Mouse (Mus musculus) heart, postnatal 0 days (tissue): ENCODE measurements around the gene AC124108.1. TPM values are rescaled to one million over a fixed set of nuclear protein-coding genes. Genes with fewer than 3 reads are reported as not detected.
"Not testable (repeated sequence)": the region's sequence is repeated elsewhere in the genome, so short reads cannot be mapped to it uniquely, and the experiment has no call there.

Experiments used
- ATAC-seq: fragments of 200-750 bp; cut with Nextera tagmentation; 2 replicates; pipeline ENCODE4 v1.8.0; 2017; ENCODE audit warnings: low read depth, moderate number of reproducible peaks, moderate library complexity; ENCODE audit not compliant: insufficient read depth
- DNase-seq: peaks from one replicate; pipeline ENCODE4 v3.0.0-alpha.2; 2016; ENCODE audit warnings: low spot score
- H3K27ac ChIP-seq: fragments of 300-500 bp; sonication (generic); 2 replicates; pipeline ENCODE4 v1.5.1; 2014; ENCODE audit warnings: low read depth, mild to moderate bottlenecking
- H3K27me3 ChIP-seq: fragments of 300-500 bp; sonication (generic); 2 replicates; pipeline ENCODE4 v1.6.1; 2014; ENCODE audit warnings: low read length, mixed read lengths; ENCODE audit not compliant: control insufficient read depth, insufficient read depth
- H3K36me3 ChIP-seq: fragments of 300-500 bp; sonication (generic); replicated peaks from 2 replicates; pipeline ENCODE4 v1.6.1; 2014; ENCODE audit warnings: low read length, mixed read lengths; ENCODE audit not compliant: control insufficient read depth, insufficient read depth
- H3K4me1 ChIP-seq: fragments of 300-500 bp; sonication (generic); 2 replicates; pipeline ENCODE4 v1.6.1; 2014; ENCODE audit warnings: antibody characterized with exemption; ENCODE audit not compliant: control insufficient read depth, insufficient read depth
- H3K4me2 ChIP-seq: fragments of 300-500 bp; sonication (generic); 2 replicates; pipeline ENCODE4 v1.6.1; 2014; ENCODE audit warnings: low read depth, mild to moderate bottlenecking, low read length, moderate library complexity
- H3K4me3 ChIP-seq: fragments of 300-500 bp; sonication (generic); 2 replicates; pipeline ENCODE4 v1.5.1; 2014; ENCODE audit warnings: low read depth, low read length
- H3K9ac ChIP-seq: fragments of 300-500 bp; sonication (generic); replicated peaks from 2 replicates; pipeline ENCODE4 v1.6.1; 2014; ENCODE audit warnings: low read depth, low read length, mixed read lengths
- H3K9me3 ChIP-seq: fragments of 300-500 bp; sonication (generic); replicated peaks from 2 replicates; pipeline ENCODE4 v1.6.1; 2016; ENCODE audit warnings: low read length; ENCODE audit not compliant: control insufficient read depth
- CTCF ChIP-seq: IDR thresholded peaks from 2 replicates; pipeline ENCODE4 v1.5.1; 2016; ENCODE audit warnings: antibody characterized with exemption, control low read depth, low read depth
- EP300 ChIP-seq: IDR thresholded peaks from 2 replicates; pipeline ENCODE4 v1.6.1; 2016; ENCODE audit warnings: antibody characterized with exemption, low read depth
- WGBS: fragments of 180-500 bp; shearing (Covaris S2); extraction: QIAGEN DNeasy Blood & Tissue Kit; methylation state at CpG from one replicate; pipeline ENCODE4 v1.1.7; 2014; 5-methylcytosine and 5-hydroxymethylcytosine counted together
- polyA plus RNA-seq: library from polyadenylated mRNA; unstranded; fragments of >200 nt; fragmentation: Nextera tagmentation; extraction: Ambion mirVana; gene quantifications from 2 replicates; pipeline ENCODE4 v1.2.1, GENCODE M21; 2015
- total RNA-seq: library from RNA; depleted of rRNA; stranded (reverse); fragments of >200 nt; gene quantifications from 2 replicates; pipeline ENCODE4 v1.2.3, GENCODE M21; 2014; ENCODE audit warnings: low replicate concordance

AC124108.1 gene
- total and polyA plus RNA-seq, 2 experiments from 2014 or later: not detected

DNA sequence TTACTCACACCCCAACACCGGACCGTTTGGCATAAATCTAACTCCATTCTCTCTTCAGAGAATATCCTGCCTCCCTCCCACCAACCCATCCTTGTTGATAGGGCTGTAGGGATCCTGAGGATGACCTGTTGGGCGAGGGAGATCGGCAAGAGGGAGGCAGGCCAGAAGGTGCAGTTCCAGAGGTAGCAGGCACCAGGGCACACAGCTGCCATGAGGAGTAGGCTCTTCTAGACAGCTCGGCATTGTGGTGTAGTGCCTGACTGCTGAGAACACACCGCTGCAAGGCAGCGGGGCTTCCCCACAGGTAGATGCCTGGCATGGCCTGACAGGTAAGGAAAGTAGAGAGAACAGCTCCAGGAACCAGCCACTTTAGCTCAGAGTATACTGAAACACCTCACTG, 33.4 kb upstream of the AC124108.1 start:
- Histone ChIP-seq H3K4me1 (no peaks in the 10 kb centered on the region), H3K27ac (no peak overlapping the region), H3K9me3 (no peaks in the 10 kb centered on the region), H3K27me3 (peaks cover 19% of the 10 kb centered on the region), H3K4me3 (no peak overlapping the region), H3K4me2 (no peak overlapping the region), H3K36me3 (no peaks in the 10 kb centered on the region), H3K9ac (no peak overlapping the region)
- TF ChIP-seq EP300: no peak
- no peak for TF ChIP-seq CTCF
- 31% methylated on average over 7 of the region's 7 CpGs for WGBS
- no peak for ATAC-seq
- no peak for DNase-seq

DNA sequence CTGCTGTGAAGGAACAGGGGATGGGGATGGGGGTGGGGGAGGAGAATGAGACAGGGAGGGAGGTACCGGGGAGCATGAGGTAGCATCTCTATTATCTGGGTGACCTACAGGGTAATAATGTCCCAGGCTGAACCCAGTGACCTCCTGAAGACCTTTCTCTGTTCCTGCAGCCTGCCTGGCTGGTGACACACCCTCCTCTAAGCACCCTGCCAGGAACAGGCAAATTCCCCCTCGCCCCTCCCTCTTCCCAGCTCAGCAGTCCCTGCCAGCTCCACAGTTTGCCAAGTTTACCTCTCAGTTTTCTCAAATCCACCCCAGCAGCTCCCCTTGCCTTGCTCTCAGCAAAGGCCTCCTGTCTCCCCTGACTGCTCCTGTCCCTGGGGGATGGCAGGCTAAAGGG, 32.5 kb upstream of the AC124108.1 start:
- ATAC-seq: peak; percentile 34; the same call in 1 of the 2 replicates

DNA sequence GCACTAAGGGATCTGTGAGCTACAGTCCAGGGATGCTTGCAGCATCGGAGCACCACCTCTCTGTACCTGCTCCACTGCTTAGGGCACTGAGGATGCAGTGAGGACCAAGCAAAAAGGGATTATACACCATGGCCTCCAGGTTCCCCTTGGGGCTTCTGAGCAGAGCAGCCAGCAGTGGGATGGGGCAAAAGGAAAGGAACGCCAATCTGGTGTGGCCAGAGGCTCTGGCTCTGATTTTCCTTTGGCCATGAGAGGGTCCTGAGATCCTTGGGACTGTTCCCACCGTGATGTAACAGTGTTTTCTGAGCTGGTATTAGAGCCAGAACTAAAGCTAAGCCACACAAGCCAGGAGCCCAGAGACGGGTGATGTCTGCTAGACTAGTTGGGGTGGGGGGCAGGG, 31.6 kb upstream of the AC124108.1 start:
- H3K27ac ChIP-seq: no peak overlapping the region
- H3K4me1 ChIP-seq: no peaks in the 10 kb centered on the region
- H3K4me3 ChIP-seq: no peak overlapping the region
- no peak overlapping the region for H3K4me2 ChIP-seq
- H3K9ac ChIP-seq: no peak overlapping the region
- DNase-seq: no peak
- no peak for ATAC-seq
- H3K27me3 ChIP-seq: peaks cover 19% of the 10 kb centered on the region
- TF ChIP-seq CTCF (no peak), EP300 (no peak)
- no peaks in the 10 kb centered on the region for H3K36me3 ChIP-seq
- 59% methylated on average over 4 of the region's 4 CpGs for WGBS
- H3K9me3 ChIP-seq: no peaks in the 10 kb centered on the region

More for the DNA sequence above, 32.5 kb upstream of the AC124108.1 start:
- no peak for DNase-seq
- TF ChIP-seq EP300 (no peak), CTCF (no peak)
- no peak overlapping the region for H3K9ac ChIP-seq
- H3K36me3 ChIP-seq: no peaks in the 10 kb centered on the region
- H3K9me3 ChIP-seq: no peaks in the 10 kb centered on the region
- no peak overlapping the region for H3K4me3 ChIP-seq
- no peak overlapping the region for H3K27ac ChIP-seq
- no peaks in the 10 kb centered on the region for H3K4me1 ChIP-seq
- H3K27me3 ChIP-seq: peaks cover 19% of the 10 kb centered on the region
- no peak overlapping the region for H3K4me2 ChIP-seq
- 33% methylated on average over 2 of the region's 2 CpGs for WGBS

DNA sequence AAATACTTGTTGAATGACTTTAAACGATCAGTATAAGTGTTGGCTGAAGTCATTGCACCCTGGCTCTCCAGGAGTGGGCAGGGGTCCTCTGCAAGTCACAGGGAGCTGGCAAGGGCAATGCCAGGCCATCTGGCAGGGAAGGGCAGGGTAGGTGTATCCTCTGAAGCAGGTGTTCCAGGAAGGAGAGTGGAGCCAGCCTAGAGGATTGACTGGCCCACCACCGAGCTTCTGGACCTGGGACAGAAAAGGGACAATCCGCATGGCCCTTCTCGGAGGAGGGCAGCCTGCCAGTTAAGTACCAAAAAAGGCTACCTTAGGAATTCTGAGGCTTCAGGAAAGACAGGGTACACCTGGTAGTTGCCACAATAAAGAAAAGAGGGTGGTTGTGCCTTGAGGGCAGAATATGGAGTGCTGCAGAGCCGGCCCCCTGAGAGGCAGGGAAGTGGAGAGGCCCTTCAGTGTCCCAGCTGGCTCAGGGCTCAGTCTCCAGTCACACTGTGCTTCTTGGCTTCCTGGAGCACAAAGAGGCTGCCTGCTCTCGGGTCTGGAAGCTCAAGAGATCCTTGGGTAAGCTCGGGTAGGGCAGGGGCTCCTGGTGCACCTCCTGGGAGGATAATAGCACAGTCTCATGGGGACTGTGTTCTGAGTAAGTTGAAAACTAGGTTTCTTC, 29.9 kb upstream of the AC124108.1 start:
- no peaks in the 10 kb centered on the region for H3K36me3 ChIP-seq
- no peaks in the 10 kb centered on the region for H3K4me1 ChIP-seq
- WGBS: 58% methylated on average over 7 of the region's 7 CpGs
- H3K4me2 ChIP-seq: no peak overlapping the region
- H3K27me3 ChIP-seq: peaks cover 20% of the 10 kb centered on the region
- DNase-seq: no peak
- H3K27ac ChIP-seq: no peak overlapping the region
- no peak overlapping the region for H3K9ac ChIP-seq
- no peak overlapping the region for H3K4me3 ChIP-seq
- 0 out of 2 replicates have a peak, but pooled peaks cover 4% of the 10 kb centered on the region for H3K9me3 ChIP-seq
- TF ChIP-seq CTCF (no peak), EP300 (no peak)
- ATAC-seq: no peak

DNA sequence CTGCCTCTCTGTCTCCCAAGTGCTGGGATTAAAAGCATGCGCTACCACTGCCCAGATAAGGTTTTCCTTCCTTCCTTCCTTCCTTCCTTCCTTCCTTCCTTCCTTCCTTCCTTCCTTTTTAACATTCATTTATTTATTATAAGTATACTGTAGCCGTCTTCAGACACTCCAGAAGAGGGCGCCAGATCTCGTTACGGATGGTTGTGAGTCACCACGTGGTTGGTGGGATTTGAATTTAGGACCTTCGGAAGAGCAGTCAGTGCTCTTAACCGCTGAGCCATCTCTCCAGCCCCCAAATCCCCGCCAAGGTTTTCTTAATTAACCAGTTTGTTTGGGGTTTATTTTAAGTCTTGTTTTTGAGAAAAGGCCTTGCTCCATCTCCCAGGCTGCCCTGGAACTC, 28.6 kb upstream of the AC124108.1 start:
- ATAC-seq, H3K9ac ChIP-seq, H3K36me3 ChIP-seq, H3K4me1 ChIP-seq, DNase-seq, H3K4me2 ChIP-seq, H3K4me3 ChIP-seq, H3K9me3 ChIP-seq, H3K27ac ChIP-seq: not testable (repeated sequence)
- peaks cover 20% of the 10 kb centered on the region for H3K27me3 ChIP-seq
- TF ChIP-seq CTCF: 0 out of 2 replicates have a peak, but pooled peaks have one; percentile 15
- 40% methylated on average over 9 of the region's 9 CpGs for WGBS
